Mouse (Mus musculus): ENCODE data around the gene Dip2a. TPM values are rescaled to one million over a fixed set of nuclear protein-coding genes. Genes with fewer than 3 reads are reported as not detected.

The Dip2a gene
- total RNA-seq (2015): 3.6 and 4.3 TPM in 2 replicates
- 5.1 and 5.3 TPM in 2 replicates for total RNA-seq (2017)

- ATAC-seq (ENCODE audit: poor library complexity, severe bottlenecking): peak; percentile 93
Measured at GRCm38 (mm10) chr10:76344711-76345539, at the start of gene Dip2a. Gene Dip2a, minus strand, starts transcription at chr10:76345291.

- no peak for ATAC-seq (ENCODE audit: poor library complexity, severe bottlenecking)
Measured at GRCm38 (mm10) chr10:76392596-76392995, 47.5 kb upstream of the Dip2a start.

GRCm38 (mm10) chr10:76391786-76392185, 46.7 kb upstream of the Dip2a start:
- peak; percentile 30; the same call in 1 of the 2 replicates for ATAC-seq (ENCODE audit: poor library complexity, severe bottlenecking)

DNA sequence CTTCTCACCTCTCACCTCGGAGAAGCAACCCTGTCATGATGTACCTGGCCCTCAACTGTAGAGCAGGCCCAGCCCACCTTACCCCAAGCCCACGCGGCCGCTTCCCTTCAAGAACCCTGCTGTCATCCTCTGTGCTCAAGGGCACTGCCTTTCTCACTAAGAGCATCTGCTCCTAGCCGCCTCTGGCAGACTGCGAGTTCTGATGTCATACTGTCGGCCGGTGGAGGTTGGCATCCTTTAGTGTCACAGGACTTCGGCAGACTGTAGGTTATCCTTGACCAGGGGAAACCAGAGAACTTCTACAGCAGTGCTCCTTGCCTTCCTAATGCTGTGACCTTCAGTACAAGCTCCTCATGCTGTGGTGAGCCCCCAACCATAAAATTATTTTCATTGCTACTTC, 46.1 kb upstream of the Dip2a start:
- ATAC-seq (ENCODE audit: poor library complexity, severe bottlenecking): no peak

DNA sequence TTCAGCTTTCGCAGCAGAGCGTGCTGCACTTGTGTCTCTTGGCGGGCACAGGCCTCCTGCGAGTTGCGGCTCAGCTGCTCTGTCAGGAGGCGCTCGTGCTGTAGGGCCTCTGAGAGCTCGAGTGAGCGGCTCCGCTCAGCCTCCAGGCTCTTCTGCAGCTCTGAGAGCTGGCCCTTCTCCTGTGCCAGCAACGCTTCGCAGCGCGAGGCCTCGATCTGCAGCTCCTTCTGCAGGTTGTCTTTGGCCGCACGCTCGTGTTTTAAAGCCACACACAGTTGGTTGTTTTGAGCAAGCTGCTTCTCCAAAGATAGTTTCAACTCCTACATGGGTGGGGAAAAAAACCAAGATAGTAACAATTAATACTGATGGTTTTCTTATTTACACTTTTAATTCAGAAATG, 29.9 kb upstream of the Dip2a start:
- ATAC-seq (ENCODE audit: poor library complexity, severe bottlenecking): no peak

GRCm38 (mm10) chr10:76371736-76372135, 26.6 kb upstream of the Dip2a start:
- no peak for ATAC-seq (ENCODE audit: poor library complexity, severe bottlenecking)

- no peak for ATAC-seq (ENCODE audit: poor library complexity, severe bottlenecking)
Measured at GRCm38 (mm10) chr10:76368766-76369165, 23.7 kb upstream of the Dip2a start.

DNA sequence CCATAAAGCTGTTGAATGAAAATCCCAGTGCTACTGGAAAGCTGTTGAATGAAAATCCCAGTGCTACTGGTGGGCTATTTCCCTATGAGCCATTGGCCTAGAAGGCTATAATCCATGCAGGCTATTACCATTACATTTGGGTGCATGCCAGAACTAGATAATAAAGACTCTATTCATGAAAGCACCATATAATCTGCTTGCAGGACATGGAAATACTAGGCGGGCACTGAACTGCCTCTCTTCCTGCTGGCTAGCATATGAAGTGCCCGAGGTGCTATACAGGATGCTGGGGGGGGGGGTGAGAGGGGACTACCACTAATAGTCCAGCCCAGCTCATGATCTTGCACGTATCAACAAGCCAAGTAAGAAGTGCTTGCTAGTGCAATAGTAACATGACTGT, 18.1 kb upstream of the Dip2a start:
- no peak for ATAC-seq (ENCODE audit: poor library complexity, severe bottlenecking)

GRCm38 (mm10) chr10:76358468-76358867, 13.4 kb upstream of the Dip2a start:
- ATAC-seq (ENCODE audit: poor library complexity, severe bottlenecking): no peak

DNA sequence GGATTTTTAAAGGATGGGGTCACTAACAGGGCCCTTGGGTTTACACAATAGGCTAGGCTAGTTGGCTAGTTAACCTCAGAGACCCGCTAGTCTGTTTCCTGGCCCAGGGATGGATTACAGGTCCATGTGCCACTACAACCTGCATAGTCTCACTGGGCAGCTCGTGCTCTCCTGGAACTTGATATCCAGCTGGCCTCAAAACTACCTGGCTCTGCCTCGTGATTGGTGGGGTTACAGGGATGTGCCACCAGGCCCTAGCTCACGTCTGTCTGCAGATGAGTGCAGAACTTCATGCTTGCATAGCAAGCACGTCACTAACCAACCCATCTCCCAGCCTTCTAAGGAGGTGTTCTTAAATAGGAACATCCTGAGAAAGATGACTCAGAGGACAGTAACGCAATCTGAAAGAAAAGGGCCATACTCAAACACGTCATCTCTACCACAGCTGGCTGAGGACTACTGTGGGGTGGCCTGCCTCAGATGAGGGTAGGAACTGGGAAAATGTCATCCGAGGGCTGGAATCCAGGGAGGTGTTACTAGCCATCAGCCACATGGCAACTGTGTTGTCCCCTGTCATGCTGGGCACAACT, 12.3 kb upstream of the Dip2a start:
- ATAC-seq (ENCODE audit: poor library complexity, severe bottlenecking): no peak

- peak; percentile 63 for ATAC-seq (ENCODE audit: poor library complexity, severe bottlenecking)
Measured at GRCm38 (mm10) chr10:76354974-76355373, 9.9 kb upstream of the Dip2a start.

GRCm38 (mm10) chr10:76353986-76354385, 8.9 kb upstream of the Dip2a start:
- no peak for ATAC-seq (ENCODE audit: poor library complexity, severe bottlenecking)

DNA sequence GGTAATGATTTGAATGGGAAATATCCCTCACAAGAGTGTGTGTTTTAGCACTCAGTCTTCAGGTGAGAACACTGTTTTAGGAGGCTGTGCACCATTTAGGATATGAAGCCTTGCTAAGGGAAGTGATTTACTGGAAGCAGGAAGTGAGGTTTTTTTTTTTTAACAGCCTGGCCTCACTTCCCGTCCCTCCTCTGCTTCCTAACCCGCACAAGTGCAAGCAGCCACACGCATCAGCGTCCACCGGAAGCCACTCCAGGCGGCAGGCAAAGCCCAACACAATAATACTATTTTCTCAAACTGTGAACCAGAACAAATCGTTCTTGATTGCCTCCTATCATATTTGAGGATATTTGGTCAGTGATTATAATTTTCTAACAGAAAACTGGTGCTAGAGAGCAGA, 6.9 kb upstream of the Dip2a start:
- peak; percentile 51; the same call in 1 of the 2 replicates for ATAC-seq (ENCODE audit: poor library complexity, severe bottlenecking)

DNA sequence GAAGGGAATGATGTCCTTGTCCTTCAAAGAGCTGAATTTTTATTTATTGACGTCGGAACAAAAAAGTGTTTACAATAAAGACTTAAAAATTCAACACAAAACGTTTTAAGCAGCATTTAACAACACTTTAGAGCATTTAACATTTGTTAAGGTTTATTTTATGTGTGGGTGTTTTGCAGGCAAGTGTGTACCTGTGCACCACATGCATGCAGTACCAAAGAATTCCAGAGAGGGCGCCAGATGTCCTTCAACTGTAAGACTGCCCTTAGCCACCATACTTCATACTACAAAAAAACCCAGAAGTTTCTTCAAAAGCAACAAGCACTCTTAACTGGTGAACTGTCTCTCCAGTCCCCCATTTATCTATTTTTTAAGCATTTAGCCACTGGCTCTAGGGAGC, 1.5 kb upstream of the Dip2a start:
- ATAC-seq (ENCODE audit: poor library complexity, severe bottlenecking): peak; percentile 44

DNA sequence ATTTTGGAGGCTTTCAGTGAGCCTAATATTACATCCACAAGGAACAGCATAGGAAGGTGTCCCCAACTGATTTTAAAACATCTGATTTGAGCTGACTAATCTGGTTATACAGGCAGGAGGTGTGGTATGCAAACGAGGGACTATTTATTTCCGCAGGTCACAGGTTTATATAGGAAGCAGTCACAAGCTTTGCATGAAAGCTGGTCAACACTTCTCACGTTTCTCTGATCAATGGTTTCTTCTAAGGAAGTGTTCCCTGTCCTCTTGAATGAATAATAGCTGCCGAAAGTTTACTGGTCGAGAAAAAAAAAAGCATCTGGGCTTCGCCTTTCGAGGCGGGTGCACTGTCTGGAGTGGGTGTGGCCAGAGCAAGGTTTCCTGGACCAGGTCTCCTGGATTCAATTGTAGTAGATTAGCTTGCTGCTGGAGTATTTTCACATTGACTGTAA, 976 bp upstream of the Dip2a start:
- ATAC-seq (ENCODE audit: poor library complexity, severe bottlenecking): no peak

GRCm38 (mm10) chr10:76345540-76345902, 430 bp upstream of the Dip2a start:
- no peak; the same call in 1 of the 2 replicates for ATAC-seq (ENCODE audit: poor library complexity, severe bottlenecking)

- ATAC-seq (ENCODE audit: poor library complexity, severe bottlenecking): no peak
Measured at GRCm38 (mm10) chr10:76334350-76334749, 10.7 kb downstream of the Dip2a start.

GRCm38 (mm10) chr10:76332040-76332439, 13.1 kb downstream of the Dip2a start:
- no peak for ATAC-seq (ENCODE audit: poor library complexity, severe bottlenecking)

DNA sequence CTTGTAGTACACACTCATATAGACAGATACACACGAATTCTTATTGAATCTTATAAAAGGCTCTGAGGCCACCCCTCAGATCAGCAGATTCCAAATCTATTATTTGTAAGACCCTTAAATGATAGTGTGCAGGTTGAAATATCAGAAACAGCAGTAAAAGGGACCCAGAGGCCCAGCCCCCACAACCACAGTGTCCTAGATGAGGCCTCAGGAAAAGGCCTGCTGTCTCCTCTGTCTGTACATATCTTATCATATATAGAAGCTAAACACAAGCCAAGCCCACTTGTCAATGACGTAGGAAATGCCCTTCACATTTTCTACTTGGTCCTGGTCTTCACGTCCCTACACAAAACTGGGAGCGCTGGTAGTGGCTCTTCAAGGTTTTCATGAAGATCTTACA, 16.0 kb downstream of the Dip2a start:
- no peak for ATAC-seq (ENCODE audit: poor library complexity, severe bottlenecking)

- no peak for ATAC-seq (ENCODE audit: poor library complexity, severe bottlenecking)
Measured at GRCm38 (mm10) chr10:76328574-76328973, 16.5 kb downstream of the Dip2a start.

DNA sequence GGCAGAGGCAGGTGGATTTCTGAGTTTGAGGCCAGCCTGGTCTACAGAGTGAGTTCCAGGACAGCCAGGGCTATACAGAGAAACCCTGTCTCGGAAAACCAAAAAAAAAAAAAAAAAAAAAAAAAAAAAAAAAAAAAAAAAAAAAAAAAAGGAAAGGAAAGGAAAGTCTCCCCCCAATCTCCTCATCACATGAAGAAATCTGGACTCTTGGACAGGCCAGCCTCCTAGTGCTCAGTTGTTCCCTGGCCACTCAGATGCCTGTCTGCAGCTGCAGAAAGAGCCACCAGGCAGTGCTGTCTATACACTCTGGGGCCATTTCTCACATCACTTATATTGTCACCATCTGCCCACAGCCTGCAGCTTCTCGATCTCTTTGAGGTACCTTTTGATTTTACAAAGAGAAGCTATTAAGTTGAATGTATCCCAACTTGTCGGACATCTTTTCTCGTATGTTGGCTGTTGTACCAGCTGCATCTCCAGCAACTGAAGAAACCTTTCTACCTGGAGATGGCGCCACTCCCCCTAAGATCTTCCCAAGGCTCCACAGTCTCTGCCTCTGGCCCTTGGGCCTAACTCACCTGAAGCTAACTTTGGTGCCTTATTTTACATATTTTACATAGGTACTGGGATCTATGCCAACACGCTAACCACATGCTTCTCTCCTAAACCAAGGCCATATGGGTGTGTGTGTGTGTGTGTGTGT, 18.6 kb downstream of the Dip2a start:
- 0 out of 2 replicates have a peak, but pooled peaks have one; percentile 45 for ATAC-seq (ENCODE audit: poor library complexity, severe bottlenecking)

GRCm38 (mm10) chr10:76317623-76318022, 27.5 kb downstream of the Dip2a start:
- ATAC-seq (ENCODE audit: poor library complexity, severe bottlenecking): no peak

All from megakaryocyte, adult 5-6 weeks (primary cell).